Mouse (Mus musculus): ENCODE measurements around the gene Cmah.
"Not testable (repeated sequence)": the region's sequence is repeated elsewhere in the genome, so short reads cannot be mapped to it uniquely, and the experiment has no call there.

The Cmah gene

GRCm38 (mm10) chr13:24340462-24340861, 13.3 kb downstream of the Cmah start:
- ATAC-seq (ENCODE audit: low TSS enrichment) = no peak

GRCm38 (mm10) chr13:24342091-24342490, 14.9 kb downstream of the Cmah start:
- ATAC-seq (ENCODE audit: low TSS enrichment) = no peak

GRCm38 (mm10) chr13:24353004-24353403, 25.8 kb downstream of the Cmah start:
- ATAC-seq (ENCODE audit: low TSS enrichment) = no peak

- ATAC-seq (ENCODE audit: low TSS enrichment) = no peak
Observed at GRCm38 (mm10) chr13:24354751-24355150, 27.5 kb downstream of the Cmah start.

- no peak for ATAC-seq (ENCODE audit: low TSS enrichment)
Observed at GRCm38 (mm10) chr13:24359181-24359580, 32.0 kb downstream of the Cmah start.

- ATAC-seq (ENCODE audit: low TSS enrichment) = no peak
Observed at GRCm38 (mm10) chr13:24365191-24365590, 38.0 kb downstream of the Cmah start.

GRCm38 (mm10) chr13:24372893-24373599, 45.8 kb downstream of the Cmah start:
- ATAC-seq (ENCODE audit: low TSS enrichment) = no peak

- ATAC-seq (ENCODE audit: low TSS enrichment) = not testable (repeated sequence)
Observed at GRCm38 (mm10) chr13:24374606-24375005, 47.4 kb downstream of the Cmah start.

- ATAC-seq (ENCODE audit: low TSS enrichment) = no peak
Observed at GRCm38 (mm10) chr13:24375320-24376203, 48.4 kb downstream of the Cmah start.

- ATAC-seq (ENCODE audit: low TSS enrichment) = no peak
Observed at GRCm38 (mm10) chr13:24380713-24381112, 53.5 kb downstream of the Cmah start.

- ATAC-seq (ENCODE audit: low TSS enrichment) = no peak
Observed at GRCm38 (mm10) chr13:24383885-24384284, 56.7 kb downstream of the Cmah start.

- no peak for ATAC-seq (ENCODE audit: low TSS enrichment)
Observed at GRCm38 (mm10) chr13:24391892-24392291, 64.7 kb downstream of the Cmah start.

GRCm38 (mm10) chr13:24392655-24393054, 65.5 kb downstream of the Cmah start:
- ATAC-seq (ENCODE audit: low TSS enrichment) = no peak

GRCm38 (mm10) chr13:24393055-24393454, 65.9 kb downstream of the Cmah start:
- ATAC-seq (ENCODE audit: low TSS enrichment) = no peak

- ATAC-seq (ENCODE audit: low TSS enrichment) = no peak
Observed at GRCm38 (mm10) chr13:24395815-24396214, 68.6 kb downstream of the Cmah start.

- ATAC-seq (ENCODE audit: low TSS enrichment) = no peak
Observed at GRCm38 (mm10) chr13:24397181-24397580, 70.0 kb downstream of the Cmah start.

GRCm38 (mm10) chr13:24398488-24398887, 71.3 kb downstream of the Cmah start:
- ATAC-seq (ENCODE audit: low TSS enrichment) = no peak

GRCm38 (mm10) chr13:24401821-24402220, 74.6 kb downstream of the Cmah start:
- ATAC-seq (ENCODE audit: low TSS enrichment) = not testable (repeated sequence)

- ATAC-seq (ENCODE audit: low TSS enrichment) = no peak
Observed at GRCm38 (mm10) chr13:24403054-24403453, 75.8 kb downstream of the Cmah start.

- no peak for ATAC-seq (ENCODE audit: low TSS enrichment)
Observed at GRCm38 (mm10) chr13:24406847-24407246, 79.6 kb downstream of the Cmah start.

- no peak for ATAC-seq (ENCODE audit: low TSS enrichment)
Observed at GRCm38 (mm10) chr13:24414635-24415206, 87.5 kb downstream of the Cmah start.

GRCm38 (mm10) chr13:24415506-24416206, 88.5 kb downstream of the Cmah start:
- no peak for ATAC-seq (ENCODE audit: low TSS enrichment)
